Mouse (Mus musculus) embryonic facial prominence, embryonic 14.5 days (tissue): ENCODE measurements around the gene Wdr83os. TPM values are rescaled to one million over a fixed set of nuclear protein-coding genes. Genes with fewer than 3 reads are reported as not detected.

Experiments used
- ATAC-seq: fragments of 200-750 bp; cut with Nextera tagmentation; 2 replicates; pipeline ENCODE4 v1.8.0; 2017; ENCODE audit warnings: low read depth, moderate number of reproducible peaks, moderate TSS enrichment
- DNase-seq: peaks from one replicate; pipeline ENCODE4 v3.0.0-alpha.2; 2015; ENCODE audit warnings: low spot score
- H3K27ac ChIP-seq: fragments of 300-500 bp; sonication (generic); replicated peaks from 2 replicates; pipeline ENCODE4 v1.5.1; 2014; ENCODE audit warnings: low read depth, mild to moderate bottlenecking, low read length, moderate library complexity
- H3K27me3 ChIP-seq: fragments of 300-500 bp; sonication (generic); replicated peaks from 2 replicates; pipeline ENCODE4 v1.6.1; 2014; ENCODE audit warnings: low read length; ENCODE audit not compliant: control insufficient read depth, insufficient read depth
- H3K36me3 ChIP-seq: fragments of 300-500 bp; sonication (generic); 2 replicates; pipeline ENCODE4 v1.6.1; 2014; ENCODE audit warnings: low read length, mixed read lengths; ENCODE audit not compliant: control insufficient read depth, insufficient read depth
- H3K4me1 ChIP-seq: fragments of 300-500 bp; sonication (generic); 2 replicates; pipeline ENCODE4 v1.6.1; 2014; ENCODE audit warnings: antibody characterized with exemption, low read length; ENCODE audit not compliant: control insufficient read depth, insufficient read depth
- H3K4me2 ChIP-seq: fragments of 300-500 bp; sonication (generic); 2 replicates; pipeline ENCODE4 v1.6.1; 2014; ENCODE audit warnings: low read depth, mild to moderate bottlenecking, low read length, moderate library complexity, mixed read lengths
- H3K4me3 ChIP-seq: fragments of 300-500 bp; sonication (generic); 2 replicates; pipeline ENCODE4 v1.5.1; 2014; ENCODE audit warnings: low read depth, mild to moderate bottlenecking, low read length
- H3K9ac ChIP-seq: fragments of 300-500 bp; sonication (generic); 2 replicates; pipeline ENCODE4 v1.6.1; 2014; ENCODE audit warnings: low read depth, mild to moderate bottlenecking, low read length, moderate library complexity, mixed read lengths
- H3K9me3 ChIP-seq: fragments of 300-500 bp; sonication (generic); 2 replicates; pipeline ENCODE4 v1.6.1; 2016; ENCODE audit warnings: low read length; ENCODE audit not compliant: control insufficient read depth
- WGBS: fragments of 180-500 bp; shearing (Covaris S2); extraction: QIAGEN DNeasy Blood & Tissue Kit; methylation state at CpG from one replicate; pipeline ENCODE4 v1.1.7; 2014; 5-methylcytosine and 5-hydroxymethylcytosine counted together
- polyA plus RNA-seq: library from polyadenylated mRNA; unstranded; fragments of >200 nt; fragmentation: Nextera tagmentation; extraction: Ambion mirVana; gene quantifications from 2 replicates; pipeline ENCODE4 v1.2.1, GENCODE M21; 2014

Wdr83os gene
- polyA plus RNA-seq, 1 experiment from 2014 or later: 127 TPM

DNA sequence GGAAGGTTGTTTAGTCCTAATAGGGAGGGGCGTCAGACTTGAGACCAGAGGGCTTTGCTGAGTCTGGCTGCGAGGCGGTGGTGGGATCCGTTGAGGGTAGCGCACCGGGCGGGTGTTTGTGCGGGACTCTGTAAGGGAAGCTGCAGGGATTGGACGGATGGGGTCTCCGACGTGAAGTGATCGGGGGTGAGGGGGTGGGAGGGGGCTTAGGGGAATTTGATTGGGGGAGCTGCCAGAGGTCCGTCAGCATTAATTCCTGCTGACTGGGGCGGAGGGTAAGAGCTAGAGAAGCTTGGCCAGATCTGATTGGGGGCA lies 43.2 kb upstream of the Wdr83os start:
- Histone ChIP-seq H3K27ac (peak overlapping the region; percentile 100), H3K4me3 (peak overlapping the region; percentile 80), H3K9me3 (no peaks in the 10 kb centered on the region), H3K4me2 (peak overlapping the region; percentile 91), H3K36me3 (peaks cover 41% of the 10 kb centered on the region), H3K9ac (peak overlapping the region; percentile 87), H3K27me3 (no peaks in the 10 kb centered on the region), H3K4me1 (peaks cover 18% of the 10 kb centered on the region)
- ATAC-seq (peak; percentile 69), DNase-seq (peak; percentile 83)
- under 1% methylated on average over 14 of the region's 14 CpGs for WGBS

DNA sequence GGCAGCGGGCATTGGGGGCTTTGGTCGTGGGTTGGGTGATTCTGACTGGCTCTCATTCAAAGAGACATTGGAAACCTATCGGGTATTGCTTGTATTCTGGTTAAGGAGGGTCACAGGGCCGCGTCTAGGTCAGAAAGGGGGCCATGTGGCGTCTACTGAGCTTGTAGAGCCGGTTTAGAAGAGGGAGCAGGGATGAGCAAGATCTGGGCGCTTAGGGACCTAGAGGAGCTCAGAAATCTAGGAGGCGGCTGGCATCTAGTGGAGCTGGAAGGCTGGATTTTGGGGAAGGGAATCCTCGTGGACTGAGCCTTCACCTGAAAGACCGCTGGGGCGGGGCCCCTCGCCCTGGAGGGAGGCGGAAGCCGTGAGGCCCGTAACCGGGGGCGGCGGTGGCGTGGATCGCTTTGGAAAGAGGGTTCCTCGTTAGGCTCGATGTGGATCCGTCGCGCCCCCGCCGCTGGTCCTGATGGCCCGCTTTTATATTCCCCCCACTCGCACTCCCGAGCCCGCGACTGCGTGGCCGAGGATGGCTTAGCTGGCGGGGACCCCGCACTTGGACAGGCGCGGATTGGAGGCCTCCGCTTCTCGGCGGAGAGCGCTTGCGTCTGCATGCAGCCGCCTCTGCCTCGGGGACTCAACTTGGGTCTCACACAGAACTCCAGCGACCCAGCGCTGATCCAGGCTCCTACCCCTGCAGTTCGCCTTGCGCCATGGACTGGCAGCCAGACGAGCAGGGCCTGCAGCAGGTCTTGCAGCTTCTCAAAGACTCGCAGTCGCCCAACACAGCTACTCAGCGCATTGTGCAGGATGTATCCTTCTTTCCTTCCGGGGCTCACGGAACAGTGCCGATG lies 42.6 kb upstream of the Wdr83os start:
- ATAC-seq (peak; percentile 3; the same call in 1 of the 2 replicates), DNase-seq (peak; percentile 69)
- 2% methylated on average over 41 of the region's 57 CpGs for WGBS
- peak overlapping the region; percentile 91 for H3K4me2 ChIP-seq
- peak overlapping the region; percentile 80 for H3K4me3 ChIP-seq
- H3K9me3 ChIP-seq: no peaks in the 10 kb centered on the region
- peaks cover 18% of the 10 kb centered on the region for H3K4me1 ChIP-seq
- peak overlapping the region; percentile 87 for H3K9ac ChIP-seq
- peak overlapping the region; percentile 100 for H3K27ac ChIP-seq
- peaks cover 41% of the 10 kb centered on the region for H3K36me3 ChIP-seq
- H3K27me3 ChIP-seq: no peaks in the 10 kb centered on the region

DNA sequence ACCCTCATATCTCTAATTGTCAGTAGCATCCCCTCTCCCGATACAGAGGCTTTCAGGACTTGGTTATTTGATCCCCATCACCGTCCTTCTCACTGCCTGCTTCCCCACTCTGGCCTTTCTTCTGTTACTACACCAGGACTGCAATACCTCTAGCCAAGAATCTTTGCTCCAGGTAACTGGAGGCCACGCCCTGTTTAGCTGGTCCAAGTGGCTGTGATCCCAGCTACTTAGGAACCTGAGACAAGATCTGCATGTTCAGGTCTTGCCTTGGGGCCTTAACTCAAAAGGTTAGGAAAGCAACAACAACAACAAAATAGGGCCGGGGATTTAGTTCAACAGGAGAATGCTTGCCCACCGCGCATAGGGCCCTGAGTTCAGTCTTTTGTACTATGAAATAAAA lies 36.9 kb upstream of the Wdr83os start:
- Histone ChIP-seq H3K4me1 (peaks cover 4% of the 10 kb centered on the region; the same call in 1 of the 2 replicates), H3K27ac (no peak overlapping the region), H3K27me3 (no peaks in the 10 kb centered on the region), H3K4me3 (no peak overlapping the region), H3K9ac (no peak overlapping the region), H3K9me3 (no peaks in the 10 kb centered on the region), H3K4me2 (no peak overlapping the region), H3K36me3 (peaks cover 87% of the 10 kb centered on the region)
- 86% methylated on average over 6 of the region's 6 CpGs for WGBS
- no peak for ATAC-seq
- DNase-seq: no peak

DNA sequence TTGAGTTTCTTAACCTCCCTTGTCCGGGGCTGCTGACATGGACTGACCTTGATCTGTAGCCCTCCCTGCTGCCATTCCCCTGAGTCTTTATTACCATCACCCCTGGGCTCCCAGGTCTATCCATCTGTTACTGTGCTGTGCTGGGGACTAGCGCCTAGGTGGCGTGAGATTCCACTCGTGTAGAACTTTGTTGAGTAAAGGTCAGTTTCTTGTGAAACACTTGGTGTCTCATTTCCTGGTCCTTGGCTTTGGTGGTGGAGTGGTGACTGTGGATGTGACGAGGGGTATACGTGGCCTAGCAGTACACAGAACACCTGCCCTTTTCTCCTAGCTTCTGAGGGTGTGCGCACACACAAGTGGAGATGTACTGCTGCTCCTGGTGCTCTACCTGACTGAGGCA lies 23.2 kb upstream of the Wdr83os start:
- ATAC-seq (no peak), DNase-seq (no peak)
- H3K4me3 ChIP-seq: no peak overlapping the region
- no peak overlapping the region for H3K27ac ChIP-seq
- H3K4me2 ChIP-seq: no peak overlapping the region
- peaks cover 45% of the 10 kb centered on the region for H3K36me3 ChIP-seq
- 84% methylated on average over 7 of the region's 7 CpGs for WGBS
- H3K4me1 ChIP-seq: peaks cover 8% of the 10 kb centered on the region
- no peak overlapping the region for H3K9ac ChIP-seq
- no peaks in the 10 kb centered on the region for H3K9me3 ChIP-seq
- no peaks in the 10 kb centered on the region for H3K27me3 ChIP-seq

DNA sequence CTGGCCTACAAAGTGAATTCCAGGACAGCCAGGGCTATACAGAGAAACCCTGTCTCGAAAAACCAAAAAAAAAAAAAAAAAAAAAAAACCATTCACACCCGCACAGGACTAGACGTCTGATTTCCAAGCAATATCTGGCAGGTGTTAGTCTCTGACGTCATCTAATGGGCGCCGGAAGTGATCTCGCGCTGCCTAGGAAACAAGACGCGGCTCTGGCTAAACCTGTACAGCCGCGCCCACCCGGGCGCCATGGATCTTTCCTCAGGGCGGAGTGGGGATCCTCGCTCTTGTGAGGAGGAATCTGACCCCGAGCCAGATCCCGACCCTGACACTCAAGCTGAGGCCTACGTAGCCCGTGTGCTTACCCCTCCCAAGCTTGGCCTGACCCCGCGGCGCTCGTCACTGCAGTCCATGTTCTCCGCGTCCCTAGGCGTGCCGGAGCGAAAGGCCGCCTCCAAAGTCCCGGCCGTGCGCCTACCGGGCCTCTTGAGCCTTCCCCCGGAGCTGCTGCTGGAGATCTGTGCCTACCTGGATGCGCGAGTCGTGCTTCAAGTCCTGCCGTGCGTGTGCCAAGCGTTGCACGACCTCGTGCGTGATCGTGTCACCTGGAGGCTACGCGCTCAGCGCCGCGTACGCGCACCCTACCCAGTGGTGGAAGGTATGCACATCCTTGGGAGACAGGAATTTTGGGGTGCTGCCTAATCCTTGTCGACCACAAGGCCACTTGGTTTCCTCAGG lies 20.5 kb upstream of the Wdr83os start, which contains the start of gene Fbxw9:
TSS of gene Fbxw9 (plus strand) at position 177 of the 738 bp plus-strand sequence.
- DNase-seq: peak; percentile 95
- peak; percentile 92 for ATAC-seq
- H3K27ac ChIP-seq: peak within 1 kb of the TSS; percentile 44; the same call in 1 of the 2 replicates
- under 1% methylated on average over 45 of the region's 53 CpGs for WGBS
- H3K9ac ChIP-seq: peak within 1 kb of the TSS; percentile 66
- peak within 1 kb of the TSS; percentile 91 for H3K4me2 ChIP-seq
- peaks cover 8% of the 10 kb centered on the region for H3K4me1 ChIP-seq
- peak within 1 kb of the TSS; percentile 58 for H3K4me3 ChIP-seq
- H3K36me3 ChIP-seq: peaks cover 24% of the 10 kb centered on the region
- no peaks in the 10 kb centered on the region for H3K27me3 ChIP-seq
- no peaks in the 10 kb centered on the region for H3K9me3 ChIP-seq

DNA sequence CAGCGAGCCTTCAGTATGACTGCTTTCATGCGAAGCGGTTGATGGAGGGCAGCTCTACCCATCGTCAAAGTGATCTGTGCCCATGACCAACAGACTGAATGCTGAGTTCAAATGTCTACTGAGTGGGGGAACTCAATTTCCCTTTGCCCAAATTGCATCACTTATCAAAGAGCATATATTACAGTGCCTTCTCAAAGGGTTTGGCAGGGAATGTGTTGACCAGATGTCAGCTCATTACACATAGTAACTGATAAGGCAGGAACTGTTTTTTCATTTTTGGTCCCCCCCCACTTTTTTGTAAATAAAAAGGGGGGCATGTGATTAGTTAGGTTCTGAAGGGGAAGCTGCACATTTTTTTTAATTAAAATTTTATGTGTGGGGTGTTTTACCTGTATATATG lies 17.9 kb upstream of the Wdr83os start:
- Histone ChIP-seq H3K9ac (no peak overlapping the region), H3K27ac (no peak overlapping the region), H3K27me3 (no peaks in the 10 kb centered on the region), H3K9me3 (no peaks in the 10 kb centered on the region), H3K4me3 (no peak overlapping the region), H3K4me2 (no peak overlapping the region), H3K36me3 (peaks cover 30% of the 10 kb centered on the region), H3K4me1 (peaks cover 8% of the 10 kb centered on the region)
- ATAC-seq (no peak), DNase-seq (no peak)
- 92% methylated on average over 4 of the region's 4 CpGs for WGBS

DNA sequence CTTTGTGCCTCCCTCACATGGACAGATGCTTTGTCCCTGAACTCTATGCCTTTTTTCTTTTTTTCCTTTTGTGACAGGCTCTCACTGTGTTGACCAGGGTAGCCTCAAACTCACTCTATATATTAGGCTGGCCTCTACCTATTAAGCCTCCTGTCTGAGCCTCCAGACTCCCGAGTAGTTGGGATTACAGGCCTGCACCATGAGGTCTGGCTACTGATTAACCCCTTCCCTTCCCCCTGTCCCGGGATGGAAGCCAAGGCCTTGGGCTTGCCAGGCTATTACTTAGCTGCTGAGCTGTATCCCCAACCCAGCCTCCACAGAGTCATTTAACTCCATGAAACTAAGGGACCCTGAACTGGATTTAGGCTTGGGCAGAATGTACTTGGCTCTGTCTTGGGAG lies 15.3 kb upstream of the Wdr83os start:
- Histone ChIP-seq H3K36me3 (peaks cover 30% of the 10 kb centered on the region), H3K9ac (no peak overlapping the region)
- no peak for ATAC-seq

DNA sequence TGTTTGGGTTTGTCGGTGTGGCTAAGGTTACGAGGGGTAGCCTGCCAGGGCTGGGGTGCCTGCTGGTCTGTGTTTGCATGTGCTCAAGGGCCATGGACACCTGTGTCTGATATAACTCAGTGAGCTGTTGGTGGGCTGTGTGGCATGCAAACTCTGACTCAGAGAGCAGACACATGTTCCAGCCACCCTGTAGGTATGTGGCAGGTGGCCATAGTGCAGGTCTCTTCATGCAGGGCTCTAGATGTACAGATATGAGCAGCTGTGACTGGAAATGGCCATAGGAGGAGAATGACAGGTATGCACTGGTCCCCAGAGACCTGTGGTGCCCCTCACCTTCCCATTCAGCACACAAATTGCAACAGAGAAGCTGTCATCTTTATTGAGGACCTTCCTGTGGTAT lies 13.4 kb upstream of the Wdr83os start:
- ATAC-seq: no peak
- H3K9me3 ChIP-seq: no peaks in the 10 kb centered on the region
- H3K9ac ChIP-seq: no peak overlapping the region
- H3K27me3 ChIP-seq: no peaks in the 10 kb centered on the region
- DNase-seq: no peak
- WGBS: 83% methylated on average over 2 of the region's 2 CpGs
- H3K36me3 ChIP-seq: peaks cover 30% of the 10 kb centered on the region
- H3K4me3 ChIP-seq: no peak overlapping the region
- H3K4me1 ChIP-seq: peaks cover 6% of the 10 kb centered on the region
- H3K4me2 ChIP-seq: no peak overlapping the region
- no peak overlapping the region for H3K27ac ChIP-seq

More for the DNA sequence above, 15.3 kb upstream of the Wdr83os start:
- Histone ChIP-seq H3K27me3 (no peaks in the 10 kb centered on the region), H3K4me1 (peaks cover 8% of the 10 kb centered on the region), H3K9me3 (no peaks in the 10 kb centered on the region), H3K27ac (no peak overlapping the region), H3K4me3 (no peak overlapping the region), H3K4me2 (no peak overlapping the region)
- 31% methylated on average over 2 of the region's 2 CpGs for WGBS
- DNase-seq: no peak
